Mouse (Mus musculus) left cerebral cortex, postnatal 10 days (tissue): Measurements from ENCODE around the gene Cnga2. TPM values are rescaled to one million over a fixed set of nuclear protein-coding genes. Genes with fewer than 3 reads are reported as not detected.
A peak's percentile ranks its signal among the peaks of the same experiment; 100 is the strongest.

Source experiments
- DNase-seq, 2 experiments: peaks; one replicate each; pipeline ENCODE4 v3.0.0; 2021 to 2022; ENCODE audit warnings: low spot score in 2 of 2, mixed read lengths in 1 of 2; ENCODE audit errors: extremely low spot score in 1 of 2
- intact Hi-C: fragments of 180-260 bp; cut with DNase I; formaldehyde crosslinking; loops from one replicate; pipeline ENCODE4 v1.15.1; 2025
- total RNA-seq, 2 experiments: library from RNA; stranded (reverse); gene quantifications; 2 replicates each; pipeline ENCODE4 v1.2.3; 2021

Gene Cnga2
- total RNA-seq, 2 experiments from 2014 or later = 0.26 to 0.49 TPM

- peak in 1 of 2 experiments; percentile 27 for DNase-seq
- intact Hi-C loops = no loop called here
Observed at GRCm38 (mm10) chrX:72022750-72023398, 31.2 kb downstream of the Cnga2 start.

- DNase-seq = no peak
- intact Hi-C loops = no loop called here
Observed at GRCm38 (mm10) chrX:72023542-72023941, 31.9 kb downstream of the Cnga2 start.

GRCm38 (mm10) chrX:72044056-72044455 is 52.4 kb downstream of the Cnga2 start:
- intact Hi-C loops = no loop called here
- DNase-seq = no peak

- intact Hi-C loops = no loop called here
- DNase-seq = no peak
Observed at GRCm38 (mm10) chrX:72047918-72048317, 56.3 kb downstream of the Cnga2 start.

Other genes with a start within 250 kb of the Cnga2 start
- gene Vma21, start 175.9 kb upstream of the Cnga2 start, total RNA-seq = 10 to 100 TPM; 36.2 to 36.4 TPM
- gene Gm1141, start 70.8 kb upstream of the Cnga2 start, total RNA-seq = under 1 TPM; 0.60 to 0.89 TPM
- 10 to 100 TPM; 31.6 to 35.4 TPM for gene Prrg3, start 29.2 kb upstream of the Cnga2 start, total RNA-seq
- under 1 TPM in 1 of 2 experiments, not detected in 1; 0.71 TPM for gene Fate1, start 18.9 kb upstream of the Cnga2 start, total RNA-seq
- not detected for gene Magea4, start 230.2 kb downstream of the Cnga2 start, total RNA-seq